Mouse (Mus musculus) forebrain, embryonic 16.5 days (tissue): ENCODE results near the gene Naxd. TPM values are rescaled to one million over a fixed set of nuclear protein-coding genes. Genes with fewer than 3 reads are reported as not detected.
"Not testable (repeated sequence)": the region's sequence is repeated elsewhere in the genome, so short reads cannot be mapped to it uniquely, and the experiment has no call there.

Source experiments
- ATAC-seq: fragments of 200-750 bp; cut with Nextera tagmentation; 2 replicates; pipeline ENCODE4 v1.8.0; 2017; ENCODE audit warnings: mild to moderate bottlenecking, moderate library complexity
- H3K27ac ChIP-seq: fragments of 300-500 bp; sonication (generic); 2 replicates; pipeline ENCODE4 v1.5.1; 2014; ENCODE audit warnings: low read length, control low read depth
- H3K27me3 ChIP-seq: fragments of 300-500 bp; sonication (generic); replicated peaks from 2 replicates; pipeline ENCODE4 v1.6.1; 2014; ENCODE audit warnings: low read length; ENCODE audit not compliant: control insufficient read depth, insufficient read depth
- H3K36me3 ChIP-seq: fragments of 300-500 bp; sonication (generic); 2 replicates; pipeline ENCODE4 v1.6.1; 2014; ENCODE audit not compliant: control insufficient read depth, insufficient read depth
- H3K4me1 ChIP-seq: fragments of 300-500 bp; sonication (generic); replicated peaks from 2 replicates; pipeline ENCODE4 v1.6.1; 2014; ENCODE audit warnings: low read length; ENCODE audit not compliant: control insufficient read depth, insufficient read depth
- H3K4me2 ChIP-seq: fragments of 300-500 bp; sonication (generic); 2 replicates; pipeline ENCODE4 v1.6.1; 2014; ENCODE audit warnings: mild to moderate bottlenecking, low read length, control low read depth
- H3K4me3 ChIP-seq: fragments of 300-500 bp; sonication (generic); replicated peaks from 2 replicates; pipeline ENCODE4 v1.5.1; 2014; ENCODE audit warnings: mild to moderate bottlenecking, low read length, control low read depth
- H3K9ac ChIP-seq: fragments of 300-500 bp; sonication (generic); replicated peaks from 2 replicates; pipeline ENCODE4 v1.6.1; 2014; ENCODE audit warnings: low read depth, low read length, control low read depth
- H3K9me3 ChIP-seq: fragments of 300-500 bp; sonication (generic); 2 replicates; pipeline ENCODE4 v1.6.1; 2016; ENCODE audit warnings: low read length; ENCODE audit not compliant: control insufficient read depth
- WGBS: fragments of 180-500 bp; shearing (Covaris S2); extraction: QIAGEN DNeasy Blood & Tissue Kit; methylation state at CpG from one replicate; pipeline ENCODE4 v1.1.7; 2014; 5-methylcytosine and 5-hydroxymethylcytosine counted together
- polyA plus RNA-seq: library from polyadenylated mRNA; unstranded; fragments of >200 nt; fragmentation: Nextera tagmentation; extraction: Ambion mirVana; gene quantifications from 2 replicates; pipeline ENCODE4 v1.2.1, GENCODE M21; 2015

The Naxd gene
- polyA plus RNA-seq, 1 experiment from 2014 or later: 168 TPM

- Histone ChIP-seq H3K36me3 (no peaks in the 10 kb centered on the region), H3K9ac (peak within 1 kb of the TSS; percentile 49), H3K4me3 (peak within 1 kb of the TSS; percentile 43), H3K9me3 (no peaks in the 10 kb centered on the region), H3K4me2 (peak within 1 kb of the TSS; percentile 98), H3K27ac (no peak within 1 kb of the TSS), H3K4me1 (peaks cover 18% of the 10 kb centered on the region), H3K27me3 (peaks cover 64% of the 10 kb centered on the region)
- under 1% methylated on average over 65 of the region's 69 CpGs for WGBS
- ATAC-seq: peak; percentile 85
These were observed 19.2 kb upstream of the Naxd start, which contains the start of gene Rab20 for GRCm38 (mm10) chr8:11477811-11478761. Rab20 (minus strand) TSS chr8:11478710.

GRCm38 (mm10) chr8:11478807-11479527 lies 18.3 kb upstream of the Naxd start:
- 2% methylated on average over 23 of the region's 23 CpGs for WGBS
- Histone ChIP-seq H3K4me2 (peak overlapping the region; percentile 98), H3K9me3 (no peaks in the 10 kb centered on the region), H3K27me3 (peaks cover 59% of the 10 kb centered on the region), H3K36me3 (no peaks in the 10 kb centered on the region), H3K4me3 (peak overlapping the region; percentile 43), H3K27ac (no peak overlapping the region), H3K4me1 (peaks cover 18% of the 10 kb centered on the region), H3K9ac (no peak overlapping the region; the same call in 1 of the 2 replicates)
- peak; percentile 47 for ATAC-seq

DNA sequence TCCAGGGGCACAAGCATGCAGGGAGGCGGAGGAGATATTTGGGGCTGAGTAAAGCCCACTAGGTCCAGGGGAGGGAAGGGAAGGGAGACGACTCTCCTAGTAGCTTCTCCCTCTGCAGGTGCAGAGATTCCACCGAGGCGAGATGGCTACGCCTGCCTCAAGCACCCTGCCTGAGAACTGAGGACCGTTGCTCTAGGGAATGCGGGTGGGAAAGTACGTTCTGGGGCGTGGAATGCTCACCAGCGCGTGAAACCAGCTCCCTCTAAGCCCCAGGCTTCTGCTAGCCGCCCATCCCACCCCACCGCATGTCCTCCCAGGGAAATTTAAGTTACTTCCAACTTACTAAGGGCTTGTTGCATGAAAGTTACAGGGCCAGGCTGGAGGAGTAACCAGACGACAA lies 17.7 kb upstream of the Naxd start:
- H3K4me1 ChIP-seq: peaks cover 18% of the 10 kb centered on the region
- H3K27ac ChIP-seq: no peak overlapping the region
- H3K27me3 ChIP-seq: peaks cover 55% of the 10 kb centered on the region
- no peak overlapping the region for H3K4me2 ChIP-seq
- H3K9ac ChIP-seq: no peak overlapping the region
- 10% methylated on average over 14 of the region's 14 CpGs for WGBS
- H3K4me3 ChIP-seq: no peak overlapping the region
- ATAC-seq: no peak
- no peaks in the 10 kb centered on the region for H3K9me3 ChIP-seq
- no peaks in the 10 kb centered on the region for H3K36me3 ChIP-seq

DNA sequence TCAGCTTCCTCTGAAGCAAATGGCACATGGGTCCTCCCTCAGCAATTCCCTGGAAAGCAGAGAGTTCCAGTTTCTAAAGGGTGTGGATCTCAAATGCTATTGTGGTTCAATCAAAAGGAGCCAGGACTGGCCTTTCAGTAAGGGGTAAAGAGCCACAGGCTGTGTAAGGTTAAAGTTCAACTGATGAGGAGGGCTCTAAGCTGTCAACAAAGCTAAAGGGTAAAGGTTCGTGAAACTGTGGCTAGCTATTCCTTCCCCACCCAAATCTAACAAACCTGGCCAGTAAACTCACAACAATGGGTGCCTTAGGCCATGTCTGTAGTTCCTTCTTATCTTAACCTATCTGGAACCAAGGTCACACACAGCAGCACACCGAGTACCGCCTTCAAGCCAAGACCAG lies 15.4 kb upstream of the Naxd start:
- Histone ChIP-seq H3K27me3 (peaks cover 40% of the 10 kb centered on the region), H3K9me3 (no peaks in the 10 kb centered on the region), H3K36me3 (no peaks in the 10 kb centered on the region), H3K27ac (no peak overlapping the region), H3K9ac (no peak overlapping the region), H3K4me3 (no peak overlapping the region), H3K4me2 (no peak overlapping the region), H3K4me1 (peaks cover 12% of the 10 kb centered on the region)
- 68% methylated on average over 3 of the region's 3 CpGs for WGBS
- ATAC-seq: no peak

GRCm38 (mm10) chr8:11482537-11482936 lies 14.8 kb upstream of the Naxd start:
- no peak overlapping the region for H3K9ac ChIP-seq
- no peak for ATAC-seq

DNA sequence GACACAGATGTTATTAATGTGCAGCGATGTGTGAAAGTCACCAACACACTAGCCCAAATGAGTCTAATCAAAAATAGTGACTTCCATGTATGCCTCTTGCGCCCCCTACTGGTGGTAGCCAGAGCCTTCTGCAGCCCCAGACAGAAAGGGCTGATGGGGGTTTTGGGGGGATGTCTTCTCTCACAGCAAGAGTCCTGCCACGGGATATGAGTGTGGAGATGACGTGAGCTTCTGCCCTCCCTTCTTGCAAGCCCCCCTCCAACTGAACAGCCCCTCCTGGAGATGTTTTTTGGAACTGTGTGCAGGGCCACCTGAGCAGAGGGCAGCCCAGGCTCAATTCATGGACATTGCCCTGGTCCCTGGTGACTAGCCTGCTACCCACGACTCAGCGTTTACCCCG lies 11.2 kb upstream of the Naxd start:
- H3K9me3 ChIP-seq: no peaks in the 10 kb centered on the region
- H3K27ac ChIP-seq: no peak overlapping the region
- H3K36me3 ChIP-seq: no peaks in the 10 kb centered on the region
- H3K4me3 ChIP-seq: no peak overlapping the region
- H3K4me1 ChIP-seq: no peaks in the 10 kb centered on the region
- 0 out of 2 replicates have a peak, but pooled peaks have one; percentile 26 for ATAC-seq
- no peak overlapping the region for H3K9ac ChIP-seq
- H3K4me2 ChIP-seq: no peak overlapping the region
- H3K27me3 ChIP-seq: peaks cover 5% of the 10 kb centered on the region; the same call in 1 of the 2 replicates
- 18% methylated on average over 7 of the region's 7 CpGs for WGBS

More at GRCm38 (mm10) chr8:11482537-11482936, 14.8 kb upstream of the Naxd start:
- peaks cover 34% of the 10 kb centered on the region for H3K27me3 ChIP-seq
- no peaks in the 10 kb centered on the region for H3K9me3 ChIP-seq
- no peaks in the 10 kb centered on the region for H3K36me3 ChIP-seq
- 82% methylated on average over 3 of the region's 3 CpGs for WGBS
- no peak overlapping the region for H3K27ac ChIP-seq
- no peak overlapping the region for H3K4me2 ChIP-seq
- H3K4me1 ChIP-seq: peaks cover 10% of the 10 kb centered on the region
- H3K4me3 ChIP-seq: no peak overlapping the region

GRCm38 (mm10) chr8:11487229-11487628 lies 10.1 kb upstream of the Naxd start:
- H3K27ac ChIP-seq: no peak overlapping the region
- no peak overlapping the region for H3K9ac ChIP-seq
- WGBS: 66% methylated on average over 4 of the region's 4 CpGs
- ATAC-seq: no peak
- H3K4me1 ChIP-seq: no peaks in the 10 kb centered on the region
- 0 out of 2 replicates have a peak, but pooled peaks cover 3% of the 10 kb centered on the region for H3K27me3 ChIP-seq
- H3K9me3 ChIP-seq: no peaks in the 10 kb centered on the region
- no peak overlapping the region for H3K4me2 ChIP-seq
- no peak overlapping the region for H3K4me3 ChIP-seq
- H3K36me3 ChIP-seq: no peaks in the 10 kb centered on the region

DNA sequence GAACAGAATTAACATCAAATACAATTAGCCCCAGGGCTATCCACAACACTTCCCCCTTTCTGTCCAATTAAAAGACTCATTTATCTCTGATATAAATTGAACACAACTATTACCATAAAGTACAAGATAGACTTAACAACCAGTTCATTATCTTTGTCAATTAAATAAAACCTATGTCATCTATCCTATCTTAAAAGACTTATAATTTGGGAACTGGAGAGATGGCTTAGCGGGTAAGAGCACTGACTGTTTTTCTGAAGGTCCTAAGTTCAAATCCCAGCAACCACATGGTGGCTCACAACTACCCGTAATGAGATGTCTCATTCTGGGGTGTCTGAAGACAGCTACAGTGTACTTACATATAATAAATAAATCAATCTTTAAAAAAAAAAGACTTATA lies 5.0 kb upstream of the Naxd start:
- H3K36me3 ChIP-seq, H3K4me3 ChIP-seq, H3K4me2 ChIP-seq, H3K27ac ChIP-seq, H3K9me3 ChIP-seq, H3K9ac ChIP-seq, ATAC-seq, H3K27me3 ChIP-seq, H3K4me1 ChIP-seq: not testable (repeated sequence)
- WGBS: 79% methylated on average over 2 of the region's 2 CpGs

- WGBS: 81% methylated on average over 12 of the region's 12 CpGs
These were observed 975 bp downstream of the Naxd start for GRCm38 (mm10) chr8:11498281-11498680.

More at GRCm38 (mm10) chr8:11498281-11498680, 975 bp downstream of the Naxd start:
- Histone ChIP-seq H3K4me2 (peak overlapping the region; percentile 95), H3K9me3 (no peaks in the 10 kb centered on the region), H3K4me1 (peaks cover 17% of the 10 kb centered on the region), H3K36me3 (no peaks in the 10 kb centered on the region), H3K4me3 (peak overlapping the region; percentile 92), H3K9ac (no peak overlapping the region), H3K27ac (no peak overlapping the region), H3K27me3 (peaks cover 8% of the 10 kb centered on the region; the same call in 1 of the 2 replicates)
- no peak for ATAC-seq
